Mouse (Mus musculus) B cell, adult 2 months (primary cell): ENCODE measurements around the gene Rara.

Experiments used
- DNase-seq, 2 experiments: peaks; one replicate each; pipeline ENCODE4 v3.0.0; 2022

The Rara gene

DNA sequence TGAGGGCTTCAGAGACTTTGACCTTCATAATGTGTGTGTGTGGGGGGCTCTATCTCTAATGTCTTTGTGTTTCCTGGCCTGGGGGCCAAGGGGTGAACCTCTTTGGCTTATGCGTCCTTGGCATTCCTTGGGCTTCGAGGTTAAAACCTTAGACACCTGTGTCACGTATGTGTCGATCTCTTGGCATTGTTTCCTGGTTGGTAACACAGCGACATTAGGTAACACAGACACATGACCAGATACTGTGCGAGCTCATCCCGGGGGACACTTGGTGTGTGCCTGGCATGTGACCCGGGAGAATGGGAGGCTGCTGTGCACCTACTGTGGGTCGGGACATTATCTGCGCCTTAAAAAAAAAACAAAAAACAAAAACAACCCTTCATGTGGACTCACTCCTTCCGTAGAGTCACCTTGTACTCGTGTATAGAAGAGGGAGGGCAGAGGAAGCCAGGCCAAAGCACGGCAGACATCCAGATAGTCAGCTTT, 26.3 kb downstream of the Rara start:
- no peak for DNase-seq

GRCm38 (mm10) chr11:98954373-98954772, 26.8 kb downstream of the Rara start:
- peak; percentile 81 for DNase-seq

- DNase-seq: peak; percentile 43 to 50
Measured at GRCm38 (mm10) chr11:98954801-98955706, 27.4 kb downstream of the Rara start.

- DNase-seq: no peak
Measured at GRCm38 (mm10) chr11:98955707-98956235, 28.2 kb downstream of the Rara start.

DNA sequence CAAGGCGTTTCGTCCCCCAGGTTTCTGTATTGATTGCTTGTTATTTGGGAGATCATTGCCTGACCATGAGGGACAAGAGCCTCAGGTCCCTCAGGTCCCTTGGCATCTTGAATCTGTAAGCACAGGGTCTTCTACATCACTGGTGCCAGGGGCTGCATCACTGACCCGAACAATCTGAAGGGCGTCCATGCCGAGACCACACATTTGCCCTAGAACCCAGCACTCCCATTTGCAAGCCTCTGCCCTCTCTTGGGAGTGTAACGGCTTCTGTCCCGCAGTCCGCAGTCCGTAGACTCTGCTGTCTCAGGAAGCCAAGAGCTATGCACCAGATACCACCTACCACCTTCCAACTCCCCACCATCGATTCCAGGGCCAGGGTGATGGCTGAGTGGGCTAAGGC, 28.7 kb downstream of the Rara start:
- no peak for DNase-seq

DNA sequence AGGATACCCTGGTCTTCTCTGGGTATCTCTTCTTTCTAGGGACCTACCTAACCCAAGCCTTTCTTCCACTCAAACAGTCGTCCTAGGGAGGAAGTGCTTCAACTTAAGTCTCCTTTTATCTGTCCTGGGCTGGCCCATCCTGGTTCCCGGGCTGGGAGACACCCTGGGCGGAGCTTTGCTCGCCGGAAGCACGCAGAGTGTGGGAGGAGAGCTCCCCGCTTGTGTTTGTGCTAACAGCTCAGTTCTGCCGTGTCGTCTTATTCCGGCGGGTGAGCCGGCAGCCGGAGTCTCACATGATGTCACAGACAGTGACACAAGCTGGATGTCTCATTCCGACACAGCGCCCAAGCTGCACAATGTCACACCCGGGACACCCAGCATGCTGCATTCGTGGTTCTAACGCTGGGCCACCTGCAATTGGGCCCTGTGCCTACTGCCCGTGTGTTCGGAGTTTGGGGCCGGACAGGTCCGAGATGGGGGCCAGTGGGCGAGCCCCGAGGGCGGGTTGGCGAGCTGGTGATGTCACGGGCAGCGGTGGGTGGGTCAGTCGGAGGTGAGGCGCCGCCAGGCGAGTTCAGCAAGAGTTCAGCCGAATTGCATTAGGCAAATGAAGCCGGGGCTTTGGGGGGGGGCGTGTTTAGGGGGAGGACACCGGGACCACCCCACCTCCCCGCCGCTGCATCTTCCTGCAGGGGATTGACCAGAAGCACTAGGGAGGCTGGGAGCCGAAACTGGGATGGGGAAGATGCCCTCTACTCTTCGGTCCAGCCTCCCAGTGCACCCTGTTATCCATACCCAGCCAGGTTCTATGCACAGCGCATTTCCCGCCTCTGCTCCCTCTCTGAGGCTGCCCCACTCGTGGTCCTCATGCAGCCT, 32.1 kb downstream of the Rara start:
- peak; percentile 74 for DNase-seq

DNA sequence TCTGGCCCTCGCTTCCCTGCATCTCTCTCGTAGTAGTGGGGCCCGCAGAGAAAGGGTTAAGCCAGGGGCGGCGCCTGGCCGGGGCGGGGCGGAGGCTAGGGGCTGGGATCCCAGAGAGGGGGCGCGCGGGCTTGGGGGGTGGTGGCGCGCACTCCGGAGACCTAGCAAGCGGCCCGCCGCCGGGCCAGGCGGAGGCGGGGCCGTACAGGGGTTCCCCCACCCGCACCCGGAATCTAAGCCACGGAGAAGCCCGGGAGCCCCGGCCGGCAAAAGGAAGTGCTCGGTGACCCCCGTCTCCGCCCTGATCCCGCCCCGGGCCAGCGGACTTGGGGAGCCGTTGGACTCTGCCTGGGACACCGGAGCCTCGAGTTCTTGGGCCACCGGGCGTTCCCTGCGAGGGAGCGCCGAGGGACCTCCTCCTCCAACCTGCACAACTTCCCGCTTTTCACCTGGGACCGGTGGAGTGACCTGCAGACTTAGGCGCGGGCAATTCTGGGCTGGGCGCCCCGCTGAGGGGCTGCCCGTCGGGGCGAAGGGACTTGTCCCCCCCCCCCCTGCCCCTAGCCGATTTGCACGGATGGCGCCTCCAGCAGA, 32.8 kb downstream of the Rara start:
- peak; percentile 57 to 61 for DNase-seq

DNA sequence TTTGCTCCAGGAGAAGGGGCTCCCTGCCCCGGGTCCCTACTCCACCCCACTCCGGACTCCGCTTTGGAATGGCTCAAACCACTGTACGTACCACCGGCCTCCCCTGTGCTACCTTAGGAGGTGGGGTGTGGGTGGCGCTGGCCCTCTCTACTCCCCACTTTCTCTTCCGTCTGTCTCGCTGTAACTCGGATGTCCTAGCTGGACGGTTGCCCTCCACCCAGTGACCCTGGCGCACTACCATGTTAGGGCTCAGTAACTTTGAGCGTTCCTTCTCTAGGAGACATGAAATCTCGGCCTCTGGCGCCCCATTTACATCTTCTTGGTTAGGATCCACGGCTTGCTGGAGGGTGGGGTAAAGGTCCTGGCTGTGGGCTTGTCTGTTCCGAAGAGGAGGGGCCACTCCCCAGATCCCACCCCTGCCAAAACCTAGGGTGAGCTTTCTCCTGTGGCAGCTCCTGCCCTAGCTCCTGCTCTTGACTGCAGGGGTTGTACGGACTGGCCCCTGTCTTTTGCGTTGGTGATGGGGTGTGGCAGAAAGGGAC, 33.5 kb downstream of the Rara start:
- DNase-seq: no peak

DNA sequence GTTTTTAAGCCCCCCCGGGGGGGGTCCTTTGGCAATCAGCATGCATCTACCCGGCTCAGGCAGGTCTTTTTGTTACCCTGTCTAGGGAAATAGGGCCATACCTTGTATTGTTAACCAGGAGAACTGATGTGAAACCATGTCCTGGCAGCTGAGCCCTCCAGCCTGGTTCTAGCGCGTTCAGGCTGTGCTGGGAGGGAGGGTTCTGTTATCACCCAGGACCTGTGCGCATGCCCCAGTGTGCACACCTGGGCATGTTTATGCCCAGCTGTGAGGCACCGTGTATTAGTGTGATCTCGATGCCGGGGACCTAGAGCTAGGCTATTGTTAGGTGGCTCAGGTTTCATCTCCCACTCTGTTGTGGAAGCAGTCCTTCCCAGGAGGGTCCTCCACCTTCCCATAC, 34.1 kb downstream of the Rara start:
- peak; percentile 57 to 64 for DNase-seq

DNA sequence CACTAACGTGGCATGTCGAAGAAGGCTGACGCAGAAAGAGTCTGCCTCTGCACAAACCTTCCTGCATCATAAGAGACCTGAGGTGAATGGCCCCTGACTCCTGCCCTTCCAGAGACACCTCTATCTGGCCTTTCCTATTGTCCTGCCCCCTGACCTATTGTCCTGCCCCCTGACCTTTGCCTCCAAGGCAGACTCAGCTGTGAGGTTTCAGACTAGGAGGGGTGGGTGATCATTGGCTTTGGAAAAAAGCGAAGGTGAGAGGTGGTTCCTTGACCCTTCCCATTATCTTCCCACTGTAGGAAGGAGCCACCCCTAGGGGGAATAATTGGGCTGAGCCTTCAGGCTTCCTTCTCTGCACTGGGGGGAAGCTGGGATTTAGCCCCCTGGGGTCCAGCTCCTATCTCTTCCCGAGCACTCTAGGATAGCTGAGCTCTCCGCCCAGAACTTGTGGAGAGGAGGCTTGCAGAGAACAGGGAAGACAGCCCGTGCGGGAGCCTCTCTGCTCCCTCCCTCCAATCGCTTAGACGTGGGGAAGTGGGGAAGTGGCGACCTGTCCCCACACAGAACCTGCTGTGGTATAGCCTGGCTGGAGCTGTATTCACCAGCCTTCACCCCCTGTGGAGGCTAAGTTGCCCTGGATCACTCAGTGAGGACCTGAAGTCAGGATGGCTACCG, 34.9 kb downstream of the Rara start:
- DNase-seq: no peak

GRCm38 (mm10) chr11:98963191-98964021, 35.8 kb downstream of the Rara start:
- DNase-seq: peak; percentile 65 to 68

DNA sequence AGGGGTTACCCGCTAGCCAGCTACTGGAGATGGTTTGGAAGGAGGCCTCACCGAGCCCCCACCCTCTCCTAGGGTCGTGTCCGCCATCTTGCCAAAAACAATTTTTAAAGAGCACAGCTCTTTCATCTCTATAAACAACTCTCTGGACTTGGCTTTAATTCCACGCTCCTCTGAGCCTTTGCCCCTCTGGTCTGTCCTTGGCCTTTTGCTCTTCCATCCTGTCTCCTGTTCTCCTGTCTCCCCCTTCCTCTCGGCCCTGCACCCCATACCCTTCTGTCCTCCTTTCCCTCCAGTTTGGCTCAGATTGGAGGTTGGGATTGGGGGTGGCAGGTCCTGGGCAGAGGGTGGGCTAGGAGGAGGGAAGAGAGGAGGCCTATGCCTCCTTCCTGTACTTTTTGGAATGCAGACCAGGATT, 36.6 kb downstream of the Rara start:
- no peak for DNase-seq

DNA sequence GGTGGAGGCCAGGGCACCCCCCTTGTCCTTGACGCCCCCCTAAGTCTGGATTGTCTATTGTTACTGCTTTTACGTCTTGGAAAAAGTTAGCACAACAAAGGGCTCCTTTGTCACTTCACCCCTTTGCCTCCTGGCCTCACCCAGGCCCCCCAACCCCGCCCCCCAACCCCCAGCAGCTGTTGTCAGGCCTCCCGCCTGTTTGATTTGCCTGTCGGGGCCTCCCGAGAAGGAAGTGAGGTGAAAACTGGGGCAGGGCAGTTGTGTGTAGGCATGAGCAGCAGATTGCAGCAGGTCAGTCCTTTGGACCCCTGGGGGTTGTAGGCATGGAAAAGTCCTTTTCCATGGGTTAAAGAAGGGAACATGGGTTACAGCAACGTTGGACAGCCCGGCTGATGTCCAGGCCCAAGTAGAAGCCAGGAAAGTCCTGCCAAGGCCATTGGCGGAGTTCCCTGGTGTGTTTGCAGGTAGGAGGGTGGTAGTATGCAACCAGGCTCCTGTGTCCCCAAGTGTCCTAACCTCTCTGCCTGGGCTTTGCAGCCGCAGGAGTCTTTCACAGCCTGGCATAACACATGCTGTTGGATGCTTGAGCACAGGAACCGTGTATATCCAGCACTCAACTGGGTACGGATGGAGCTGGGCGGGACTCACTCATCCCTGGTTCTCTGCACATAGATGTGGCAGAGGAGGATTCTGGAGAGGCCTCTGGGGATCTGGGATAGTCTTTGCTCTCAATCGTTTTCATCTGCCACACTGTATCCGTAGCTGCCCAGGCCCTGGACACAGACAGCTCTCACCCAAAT, 37.2 kb downstream of the Rara start:
- no peak for DNase-seq

DNA sequence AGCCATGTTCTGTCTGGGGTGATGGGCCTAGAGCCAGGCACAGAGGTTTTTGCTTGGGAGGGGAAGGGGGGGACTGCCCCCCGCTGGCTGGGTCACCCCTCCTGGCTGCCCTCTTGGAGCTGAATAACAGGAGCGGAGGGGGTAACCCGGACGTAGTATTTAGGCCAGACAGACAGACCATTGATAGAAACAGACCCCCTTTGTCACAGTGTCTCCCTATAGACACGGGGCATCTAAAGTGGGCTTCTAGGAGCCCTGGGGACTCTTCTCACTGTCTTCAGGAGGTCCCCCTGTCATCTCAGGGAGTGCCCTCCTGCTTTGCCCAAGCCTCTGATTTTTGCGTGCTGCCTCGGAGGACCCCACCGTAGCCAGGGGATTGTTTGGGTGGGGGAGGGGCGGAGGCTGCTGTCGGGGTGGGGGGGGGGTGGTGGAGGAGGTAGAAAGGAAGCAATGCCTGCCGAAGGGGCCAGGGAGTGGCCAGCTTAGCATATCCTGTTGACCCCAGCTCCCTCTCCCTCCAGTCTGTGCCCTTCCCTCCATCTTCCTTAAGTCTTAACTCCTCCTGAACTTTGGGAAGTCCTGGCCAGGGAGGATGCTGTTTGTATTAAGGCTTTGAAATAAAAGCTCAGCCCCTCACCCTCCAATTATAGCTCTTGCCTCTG, 37.9 kb downstream of the Rara start:
- DNase-seq: no peak

- no peak for DNase-seq
Measured at GRCm38 (mm10) chr11:98966499-98967141, 39.0 kb downstream of the Rara start.

DNA sequence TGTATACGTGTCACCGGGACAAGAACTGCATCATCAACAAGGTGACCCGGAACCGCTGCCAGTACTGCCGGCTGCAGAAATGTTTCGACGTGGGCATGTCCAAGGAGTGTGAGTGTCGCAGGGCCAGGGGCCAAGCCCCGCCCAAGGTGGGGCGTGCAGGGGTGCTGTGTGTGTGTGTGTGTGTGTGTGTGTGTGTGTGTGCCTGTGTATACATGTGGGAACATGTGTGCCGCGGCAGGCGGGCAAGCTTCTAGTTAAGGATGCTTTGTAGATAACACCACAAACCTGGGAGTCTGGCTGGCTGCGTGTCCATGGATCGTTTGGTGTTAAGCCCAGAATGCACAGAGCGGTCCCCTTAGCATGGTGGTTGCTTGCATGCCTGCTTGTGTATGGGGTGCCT, 40.5 kb downstream of the Rara start:
- DNase-seq: no peak

- peak in 1 of 2 experiments; percentile 4 for DNase-seq
Measured at GRCm38 (mm10) chr11:98968716-98969495, 41.3 kb downstream of the Rara start.

DNA sequence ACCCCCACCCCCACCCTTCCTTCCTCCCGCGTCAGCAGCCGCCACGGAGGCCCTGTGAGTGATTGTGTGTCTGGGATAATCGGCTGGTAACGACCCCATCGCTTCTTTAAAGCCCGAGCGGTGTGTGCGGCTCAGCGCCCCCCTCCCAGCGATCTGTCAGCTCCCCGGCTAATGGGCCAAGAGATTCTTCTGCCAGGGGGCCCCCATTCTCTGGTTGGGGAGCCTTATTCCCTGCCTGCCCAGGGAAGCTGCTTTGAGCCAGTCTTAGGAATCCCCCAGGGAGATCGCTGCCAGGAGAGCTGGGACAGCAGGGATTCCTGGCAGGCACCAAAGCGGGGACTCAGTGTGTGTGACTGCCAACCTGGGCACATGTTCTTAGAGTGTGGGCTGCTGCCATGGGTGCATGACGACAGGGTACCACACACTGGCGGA, 41.9 kb downstream of the Rara start:
- DNase-seq: peak in 1 of 2 experiments; percentile 5
